Mouse (Mus musculus) embryo, embryonic 11 days (tissue): ENCODE measurements at regions not wholly inside any gene's neighbourhood (a gene's known extent, or its start where the extent isn't known, plus 50 kb on each side); places are given as distances from the start of the nearest gene placed in this dataset.

Source experiments
- DNase-seq: peaks from one replicate; pipeline ENCODE4 v3.0.0-alpha.2; 2015

- no peak for DNase-seq
These were observed 259.1 kb downstream of the Gm12728 start for GRCm38 (mm10) chr4:106048797-106049196.

- no peak for DNase-seq
These were observed 260.2 kb downstream of the Gm12728 start for GRCm38 (mm10) chr4:106049880-106050279.

GRCm38 (mm10) chr4:106050297-106050696, 260.6 kb downstream of the Gm12728 start:
- DNase-seq, result no peak

DNA sequence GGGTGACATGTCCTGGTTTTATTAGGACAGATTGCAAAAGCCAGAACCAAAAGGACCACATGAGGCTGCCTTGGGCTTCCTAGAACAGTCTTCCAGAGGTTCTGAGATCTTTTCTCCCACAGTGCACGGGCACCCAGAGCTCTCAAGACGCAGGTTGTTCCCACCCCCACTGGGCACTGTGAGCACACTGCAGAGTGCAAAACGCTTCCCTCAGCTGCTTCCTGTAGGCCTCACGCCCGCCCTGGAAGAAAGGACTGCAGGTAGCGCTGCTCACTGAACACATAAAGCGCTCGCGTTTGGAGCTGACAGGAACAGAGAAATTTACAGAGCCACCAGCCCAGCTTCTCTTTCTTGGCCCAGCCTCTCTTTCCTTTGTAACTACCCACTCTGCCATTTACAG, 262.5 kb upstream of the Usp24 start:
- no peak for DNase-seq

DNA sequence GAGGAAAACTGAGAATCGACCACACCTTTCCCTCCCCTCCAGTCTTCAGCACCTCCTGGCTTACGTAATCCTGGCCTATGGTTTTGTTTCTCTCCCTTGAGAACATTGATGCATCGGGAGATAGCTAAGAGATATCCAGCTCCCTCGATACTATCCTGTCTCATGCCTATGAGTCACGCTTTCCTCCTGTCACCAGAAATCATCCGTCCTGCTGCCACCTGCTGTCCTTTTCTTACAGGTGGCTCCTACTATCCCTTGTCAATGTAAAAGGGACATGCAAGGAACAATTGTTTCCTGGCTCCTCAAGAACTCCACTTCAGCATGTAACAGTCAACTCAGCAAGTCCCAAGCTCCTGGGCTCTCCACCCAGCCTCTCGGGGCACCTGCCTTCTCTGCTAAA, 261.7 kb upstream of the Usp24 start:
- no peak for DNase-seq

- DNase-seq, result no peak
These were observed 253.4 kb upstream of the Usp24 start for GRCm38 (mm10) chr4:106062651-106063050.

DNA sequence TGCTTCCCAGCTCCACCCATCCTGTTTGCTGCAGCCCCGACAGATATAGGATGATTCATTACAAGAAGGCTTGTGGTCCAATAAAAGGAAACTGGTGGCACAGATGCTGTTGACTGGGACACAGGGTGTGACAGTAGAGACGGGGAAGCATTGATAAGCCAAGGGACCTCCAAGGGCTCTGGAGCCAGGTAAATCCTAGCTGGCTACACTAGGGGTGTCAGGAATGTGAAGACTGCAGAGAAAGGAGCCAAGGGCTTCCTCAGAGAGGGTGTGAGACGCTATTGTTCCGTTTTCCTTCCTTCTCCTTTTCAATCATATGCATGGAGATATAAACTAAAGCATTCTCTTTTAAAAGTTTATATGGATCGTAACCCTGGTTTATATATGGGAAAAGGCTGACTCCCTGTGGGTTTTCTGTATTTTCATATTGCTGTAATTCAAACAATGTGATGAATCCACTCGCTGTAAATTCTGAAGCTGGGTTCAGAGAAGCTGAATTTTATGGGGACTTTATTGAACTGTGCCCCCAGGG, 252.1 kb upstream of the Usp24 start:
- no peak for DNase-seq

DNA sequence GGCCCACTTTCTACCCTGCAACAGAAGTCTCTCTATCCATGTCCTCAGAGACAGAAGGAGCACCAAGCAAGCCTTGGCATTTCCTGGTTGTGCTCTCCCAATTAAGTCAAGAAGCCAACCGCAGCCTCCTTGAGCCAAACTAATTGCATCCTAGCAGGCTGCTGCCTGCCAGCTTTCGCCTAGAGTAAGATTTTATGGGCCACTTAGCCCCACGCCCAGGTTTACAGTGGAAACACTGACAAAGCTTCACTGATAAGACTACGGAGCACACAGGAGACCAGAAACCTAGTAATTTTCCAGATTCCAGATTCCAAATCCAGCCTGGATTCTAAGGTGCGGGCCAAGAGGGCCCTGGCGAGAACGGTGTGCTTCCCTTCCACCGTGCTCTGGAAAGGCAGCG, 249.0 kb upstream of the Usp24 start:
- DNase-seq, result no peak

GRCm38 (mm10) chr4:106083546-106083945, 232.5 kb upstream of the Usp24 start:
- no peak for DNase-seq

GRCm38 (mm10) chr4:106091927-106092675, 223.9 kb upstream of the Usp24 start:
- DNase-seq, result peak; percentile 65

GRCm38 (mm10) chr4:106092676-106093070, 223.3 kb upstream of the Usp24 start:
- no peak for DNase-seq

- DNase-seq, result peak; percentile 44
These were observed 222.8 kb upstream of the Usp24 start for GRCm38 (mm10) chr4:106093252-106093651.

DNA sequence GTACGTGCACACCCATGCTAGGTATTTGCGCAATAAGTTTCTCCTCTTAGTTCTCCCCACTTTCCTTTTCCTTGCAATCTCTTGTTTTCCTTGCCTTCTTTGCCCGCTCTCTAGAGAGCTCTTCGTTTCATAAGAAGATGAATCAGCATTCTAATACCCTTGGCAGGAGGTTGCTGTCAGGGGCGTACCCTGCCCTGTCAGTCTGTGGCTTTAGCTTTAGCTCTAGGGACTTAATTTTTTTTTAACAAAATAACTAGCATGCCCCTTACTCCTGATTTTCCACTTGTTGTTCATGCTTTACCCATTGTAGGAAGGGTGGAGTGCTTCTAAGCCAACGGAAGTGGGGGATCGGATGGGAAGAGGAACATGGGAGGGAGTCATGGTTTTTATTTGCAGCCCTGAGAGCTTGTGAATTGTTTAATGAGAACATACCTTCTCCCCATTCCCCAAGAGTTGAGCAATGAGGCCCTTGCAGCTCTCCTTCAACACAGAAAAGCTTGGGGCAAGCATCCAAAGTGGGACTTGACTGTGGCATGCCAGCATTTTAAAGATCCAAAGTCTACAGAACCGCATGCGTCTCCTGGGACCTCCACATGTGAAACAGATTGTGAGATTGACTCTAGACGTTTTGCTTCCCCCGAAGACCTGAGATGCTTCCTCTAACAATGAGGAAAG, 221.0 kb upstream of the Usp24 start:
- DNase-seq, result no peak

- no peak for DNase-seq
These were observed 219.9 kb upstream of the Usp24 start for GRCm38 (mm10) chr4:106096130-106096529.

- no peak for DNase-seq
These were observed 218.2 kb upstream of the Usp24 start for GRCm38 (mm10) chr4:106097846-106098245.

DNA sequence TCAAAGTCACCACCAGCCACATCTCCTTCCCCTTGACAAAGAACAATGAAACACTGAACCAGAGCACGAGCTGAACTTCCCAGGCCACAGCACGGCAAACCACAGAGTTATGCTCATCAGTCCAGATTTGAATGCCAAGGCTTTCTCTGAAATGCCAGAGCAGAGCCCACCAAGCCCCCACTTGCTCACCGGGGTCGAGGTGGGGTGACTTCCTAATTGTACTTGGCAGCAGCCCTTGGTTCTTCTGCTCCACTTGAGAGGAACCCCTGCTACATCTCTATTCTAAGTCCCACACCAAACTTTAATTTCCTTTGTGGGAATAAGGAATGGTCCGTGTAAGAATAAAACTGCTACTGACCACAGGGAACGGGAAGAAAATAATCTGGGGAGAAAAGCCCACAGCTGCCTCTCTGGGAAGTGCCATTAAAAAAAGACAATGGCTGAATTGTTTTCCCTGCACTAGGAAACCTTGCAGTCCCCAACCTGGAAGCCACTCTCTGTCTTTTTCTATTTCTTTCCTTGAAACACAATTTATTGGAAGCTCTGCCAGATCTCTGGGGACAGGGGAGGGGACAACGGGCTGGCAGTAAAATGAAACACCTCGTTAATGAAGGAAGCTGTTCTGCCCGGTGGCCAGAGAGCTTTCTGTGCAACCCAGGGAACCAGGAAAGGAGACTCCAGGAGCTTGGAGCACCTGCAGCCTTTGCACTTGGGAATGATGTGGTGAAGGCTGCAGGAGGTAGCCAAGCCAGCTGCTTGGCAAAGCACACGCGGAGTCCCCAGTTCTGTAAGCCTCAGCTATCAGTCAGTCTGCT, 215.6 kb upstream of the Usp24 start:
- no peak for DNase-seq

DNA sequence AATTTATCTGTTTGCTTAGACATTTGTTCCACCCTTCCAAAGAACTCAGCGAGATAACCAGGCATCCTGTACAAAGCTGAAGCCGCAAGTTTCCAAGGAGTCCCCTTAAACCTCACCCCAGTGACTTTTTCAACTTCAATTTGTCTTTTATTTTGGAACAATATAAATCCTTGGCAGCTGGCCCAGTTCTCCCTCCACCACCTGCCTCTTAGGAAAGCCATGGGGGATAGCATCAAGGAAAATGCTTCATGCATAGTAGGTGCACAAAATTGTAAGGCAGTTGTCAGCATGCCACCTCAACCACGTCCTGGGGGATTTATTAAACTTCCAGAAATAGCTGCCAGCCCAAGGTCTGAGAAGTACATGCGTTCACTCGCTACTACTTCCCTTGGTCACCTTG, 214.1 kb upstream of the Usp24 start:
- no peak for DNase-seq

DNA sequence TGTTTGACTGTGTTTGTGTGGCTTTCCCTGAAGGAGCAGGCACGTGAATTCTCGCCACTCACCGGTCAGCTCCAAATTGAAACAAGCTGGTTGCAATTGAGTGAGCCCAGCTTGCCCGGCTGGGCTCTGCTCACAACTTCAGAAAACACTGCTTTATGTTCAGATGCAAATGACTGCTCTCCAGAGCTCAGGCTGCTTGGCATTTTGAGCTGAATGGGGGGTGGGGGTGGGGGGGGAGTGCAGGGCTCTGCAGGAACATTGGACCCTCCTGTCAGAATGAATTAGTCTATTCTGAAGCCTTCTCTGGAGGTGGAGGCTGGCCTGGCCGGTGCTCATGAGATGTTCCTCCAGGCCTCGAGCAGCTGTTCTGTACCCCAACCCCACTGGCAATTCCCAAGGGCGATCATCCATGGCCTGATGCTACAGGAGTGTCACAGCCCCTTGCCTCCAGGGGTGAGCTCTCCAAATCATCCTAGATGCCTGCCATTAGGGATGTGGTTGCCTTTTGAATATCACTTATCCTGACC, 213.5 kb upstream of the Usp24 start:
- peak; percentile 80 for DNase-seq

GRCm38 (mm10) chr4:106103750-106104635, 212.0 kb upstream of the Usp24 start:
- DNase-seq, result no peak

- DNase-seq, result no peak
These were observed 203.0 kb upstream of the Usp24 start for GRCm38 (mm10) chr4:106112981-106113380.

DNA sequence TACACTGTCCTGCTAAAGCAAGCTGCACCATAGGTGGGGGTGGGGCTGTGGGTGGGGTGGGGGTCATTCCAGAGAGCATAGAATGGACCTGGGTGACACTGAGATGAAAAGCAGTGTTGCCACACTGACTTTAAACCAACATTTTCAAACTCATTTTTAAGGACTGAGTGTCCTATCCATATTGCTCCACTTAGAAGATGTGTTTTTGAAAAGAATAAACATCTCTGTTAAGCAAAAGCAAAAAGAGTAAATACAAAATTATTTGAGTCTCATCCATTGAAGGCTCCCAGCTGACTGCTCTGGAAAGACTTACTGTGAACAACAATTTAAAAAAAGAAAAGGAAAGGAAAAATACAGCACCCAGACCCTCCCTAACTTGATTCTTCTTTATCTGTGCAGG, 202.3 kb upstream of the Usp24 start:
- DNase-seq, result no peak

DNA sequence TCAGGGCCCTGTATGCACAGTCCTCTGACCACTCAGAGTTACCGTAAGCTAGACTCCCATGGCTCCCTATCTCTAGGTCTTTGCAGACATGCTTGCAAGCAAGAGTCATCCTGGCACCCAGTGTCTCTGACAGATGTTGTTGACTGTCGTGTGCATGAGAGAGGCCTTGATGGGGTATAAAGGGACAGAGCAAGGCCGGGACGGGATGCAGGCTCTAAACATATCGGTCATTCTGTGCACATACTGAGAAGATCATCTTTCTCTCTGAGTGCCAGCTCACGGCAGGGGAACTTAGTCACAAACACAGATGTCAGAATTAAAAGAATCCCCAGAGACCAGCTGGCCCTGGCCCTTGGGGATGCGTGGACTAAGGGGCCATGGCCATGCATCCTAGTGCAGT, 199.4 kb upstream of the Usp24 start:
- no peak for DNase-seq
